Mouse (Mus musculus) E14TG2a.4 (cell line): Measurements from ENCODE around the gene Cdc42ep1.

Source experiments
- CTCF ChIP-seq: conservative IDR thresholded peaks from 2 replicates; pipeline ENCODE4 v1.5.1; 2014; ENCODE audit warnings: low read length
- NANOG ChIP-seq: IDR thresholded peaks from 2 replicates; pipeline ENCODE4 v1.6.1; 2014; ENCODE audit warnings: borderline replicate concordance, low read length, mixed read lengths
- POU5F1 ChIP-seq: IDR thresholded peaks from 2 replicates; pipeline ENCODE4 v1.6.1; 2014; ENCODE audit warnings: low read length, borderline replicate concordance

DNA sequence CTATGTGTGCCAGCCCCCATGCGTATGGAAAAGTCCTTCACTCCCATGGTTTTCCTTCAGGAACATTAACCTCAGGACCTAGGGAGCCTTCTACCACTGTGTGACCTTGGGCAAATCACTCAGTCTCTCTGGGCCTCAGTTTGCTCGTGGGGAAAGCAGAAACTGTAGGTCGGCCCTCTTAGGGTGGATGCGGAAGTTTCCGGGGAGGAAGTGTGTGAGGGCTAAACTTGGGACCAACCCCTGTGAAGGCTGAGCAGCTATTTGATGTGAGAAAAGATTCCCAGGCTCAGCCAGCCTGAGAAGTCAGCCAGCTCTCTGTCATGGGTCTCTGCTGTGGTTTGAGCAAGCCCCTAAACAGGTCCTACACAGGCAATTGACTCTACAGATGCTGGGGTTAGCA lies 19.9 kb downstream of the Cdc42ep1 start:
- TF ChIP-seq CTCF (no peak), NANOG (no peak), POU5F1 (no peak)
